Mouse (Mus musculus) MEL (cell line): ENCODE results near the gene Zfp433.
"Not testable (repeated sequence)": the region's sequence is repeated elsewhere in the genome, so short reads cannot be mapped to it uniquely, and the experiment has no call there.

ENCODE experiments used
- HCFC1 ChIP-seq: IDR thresholded peaks from 2 replicates; pipeline ENCODE4 v1.6.1; 2012; ENCODE audit warnings: low read depth, mild to moderate bottlenecking, inconsistent platforms, low read length, improper control_type of control experiment, moderate library complexity
- NELFE ChIP-seq: IDR thresholded peaks from 2 replicates; pipeline ENCODE4 v1.6.1; 2011; ENCODE audit warnings: low read depth, low read length, improper control_type of control experiment

- TF ChIP-seq NELFE, HCFC1: not testable (repeated sequence)
Observed at GRCm38 (mm10) chr10:81704531-81705301, at the start of gene Zfp433.
